Mouse (Mus musculus) liver, adult 10 weeks (tissue): ENCODE data around the gene 4932438A13Rik. TPM values are rescaled to one million over a fixed set of nuclear protein-coding genes. Genes with fewer than 3 reads are reported as not detected.

Source experiments
- polyA plus RNA-seq: library from polyadenylated mRNA; stranded (reverse); fragments of 350-450 nt; fragmentation: Illumina TruSeq; extraction: RNeasy Lipid Tissue Mini Kit (QIAGEN cat#74804); gene quantifications from one replicate; pipeline ENCODE4 v1.2.3, GENCODE M21; 2014; ENCODE audit warnings: low read depth, low replicate concordance

Gene 4932438A13Rik
- polyA plus RNA-seq = 49.2 TPM

GRCm38 (mm10) chr3:36862721-36863275 lies at the start of gene 4932438A13Rik:
4932438A13Rik (plus strand) TSS chr3:36863104.

GRCm38 (mm10) chr3:37063406-37063805 lies 200.5 kb downstream of the 4932438A13Rik start, which contains the start of gene Adad1:
Adad1 (plus strand) TSS chr3:37063527.

Other genes with a start within 250 kb of the 4932438A13Rik start
- 5.4 TPM for gene Bbs7, start 249.6 kb upstream of the 4932438A13Rik start, polyA plus RNA-seq
- gene Trpc3, start 172.9 kb upstream of the 4932438A13Rik start, polyA plus RNA-seq = 2.5 TPM
- not detected for gene Adad1, start 200.4 kb downstream of the 4932438A13Rik start, polyA plus RNA-seq